Mouse (Mus musculus): Measurements from ENCODE around the gene Polr2g.

Gene Polr2g

DNA sequence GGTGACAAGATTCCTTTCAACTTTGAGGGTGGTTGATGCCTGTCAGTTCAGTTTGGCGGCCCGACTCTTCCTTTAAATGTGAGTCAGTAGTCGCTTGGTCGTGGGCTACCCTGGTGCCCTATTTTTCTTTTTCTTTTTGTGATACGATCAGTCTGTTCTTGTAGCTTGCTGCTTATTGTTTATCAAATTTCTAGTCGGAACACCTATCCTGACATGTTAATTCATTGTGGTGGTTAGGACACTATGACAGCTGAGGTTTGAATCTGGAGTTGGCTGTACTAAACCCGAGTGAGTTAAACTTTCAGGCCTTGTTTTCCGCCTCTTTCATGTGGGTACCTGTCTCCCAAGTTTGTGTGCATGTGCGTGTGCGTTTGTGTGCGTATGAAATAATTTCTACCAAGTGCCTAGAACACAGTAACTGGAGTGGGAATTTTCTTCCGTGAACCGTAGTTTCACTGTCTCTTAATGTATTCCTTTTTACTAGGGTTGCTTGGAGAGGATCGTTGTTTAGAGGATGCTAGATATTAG is 40.8 kb downstream of the Polr2g start:
- DNase-seq (ENCODE audit: low spot score) = no peak

DNA sequence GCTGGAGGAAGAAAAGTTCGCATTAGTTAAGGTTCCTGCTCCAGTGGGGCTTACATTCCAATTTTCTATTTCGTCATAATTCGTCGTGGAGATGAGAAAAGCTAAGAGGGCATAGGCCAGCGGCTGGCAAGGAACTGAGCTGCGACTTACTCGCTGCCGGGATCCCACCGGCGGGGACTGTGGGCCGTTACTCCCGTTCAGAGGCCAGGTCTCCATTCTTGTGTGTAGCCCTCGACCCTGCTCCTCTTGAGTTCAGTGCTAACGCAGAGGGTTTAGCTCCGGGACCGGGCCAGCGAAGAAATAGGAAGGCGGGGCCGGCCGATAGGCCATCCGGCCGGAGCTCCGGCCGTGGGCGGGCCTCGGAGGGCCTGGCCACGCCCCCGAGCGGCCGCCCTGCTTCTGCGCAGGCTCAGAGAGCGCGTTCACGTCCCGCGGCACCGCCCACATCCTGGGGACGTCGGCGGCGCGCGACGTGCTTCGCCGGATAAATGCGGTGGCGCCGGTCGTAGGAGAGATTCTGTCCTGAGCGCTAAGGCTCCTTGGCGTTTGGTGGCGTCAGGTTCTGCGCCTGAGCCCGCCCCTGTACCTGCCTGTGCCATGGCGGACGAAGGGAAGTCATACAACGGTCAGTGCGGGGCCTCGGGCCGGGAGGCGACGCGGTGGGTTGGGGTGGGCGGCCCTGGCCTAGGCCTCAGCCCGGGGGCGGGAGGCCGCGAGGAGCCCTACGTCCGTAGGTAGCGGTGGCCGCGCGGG is 41.6 kb downstream of the Polr2g start, which contains the start of gene Nxf1:
Nxf1 (plus strand) TSS at position 439 of the 753 bp plus-strand sequence.
- peak; percentile 92 for DNase-seq (ENCODE audit: low spot score)

DNA sequence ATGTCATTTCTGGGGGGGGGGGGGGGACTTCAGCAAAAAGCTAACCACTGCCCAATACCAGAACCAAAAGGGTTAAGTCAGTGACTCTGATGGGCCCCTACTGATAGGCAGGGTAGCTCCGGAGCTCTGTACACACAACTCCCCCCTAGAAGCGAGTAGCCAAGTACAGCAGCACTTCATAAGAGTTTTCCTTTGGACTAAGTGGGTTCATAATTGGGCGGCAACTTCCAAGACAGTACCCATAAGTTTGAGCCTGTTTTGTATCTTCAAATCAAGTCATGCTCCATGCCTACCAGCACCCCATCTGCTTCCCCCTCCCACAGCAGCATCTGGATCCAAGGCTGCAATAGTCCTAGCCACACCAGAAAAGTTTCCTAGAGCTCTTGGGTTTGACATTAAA is 42.7 kb downstream of the Polr2g start:
- DNase-seq (ENCODE audit: low spot score) = no peak

DNA sequence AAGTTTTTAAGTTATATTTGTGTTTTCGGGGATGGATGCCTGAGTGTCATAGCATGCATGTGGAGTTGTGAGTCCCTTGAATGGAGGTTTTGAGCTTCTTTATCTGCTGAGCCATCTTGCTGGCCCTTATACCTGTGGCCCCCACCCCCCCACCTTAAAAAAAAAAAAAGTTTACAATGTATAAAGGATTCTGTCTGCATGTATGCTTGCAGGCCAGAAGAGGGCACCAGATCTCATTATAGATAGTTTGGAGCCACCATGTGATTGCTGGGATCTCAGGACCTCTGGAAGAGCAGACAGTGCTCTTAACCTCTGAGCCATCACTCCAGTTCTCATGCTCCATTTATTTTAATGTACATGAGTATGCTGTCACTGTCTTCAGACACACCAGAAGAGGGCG is 51.0 kb downstream of the Polr2g start:
- DNase-seq (ENCODE audit: low spot score) = no peak

DNA sequence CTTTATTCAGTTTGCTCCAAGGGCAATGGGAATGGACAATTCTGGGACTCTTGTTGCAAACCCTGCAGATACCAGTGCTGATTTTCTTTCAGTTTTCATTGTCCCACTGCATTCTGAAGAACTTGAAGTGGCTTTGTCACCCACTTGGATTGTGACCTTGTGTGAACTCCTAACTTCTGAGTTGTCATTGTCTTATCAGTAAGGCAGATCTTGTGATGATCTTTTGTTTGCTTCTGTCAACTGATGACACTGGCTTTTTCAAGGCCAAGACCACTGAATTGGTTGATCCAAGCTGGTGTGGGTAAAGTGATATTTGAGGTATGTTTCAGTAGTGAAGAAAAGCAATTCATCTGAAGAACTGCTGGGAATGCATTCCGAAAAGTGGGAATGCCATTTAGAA is 53.0 kb downstream of the Polr2g start:
- no peak for DNase-seq (ENCODE audit: low spot score)
